Mouse (Mus musculus) embryonic stem cell, embryonic (primary cell): ENCODE data around the gene Adcy3.

ENCODE experiments used
- CTCF ChIA-PET, 4 experiments: fragments of 300-600 bp in 2 of 4; fragments of 350-600 bp in 2 of 4; sonication (Branson Sonifier 250); formaldehyde crosslinking; loops; one replicate each; lab custom pipeline; 2022; ENCODE audit warnings: inconsistent platforms in 2 of 4; lab: Charles Lee
- POLR2A ChIA-PET, 4 experiments: fragments of 300-600 bp in 2 of 4; fragments of 350-600 bp in 2 of 4; sonication (Branson Sonifier 250); formaldehyde crosslinking; loops; one replicate each; lab custom pipeline; 2022; ENCODE audit warnings: antibody characterized with exemption in 4 of 4, inconsistent platforms in 1 of 4; lab: Charles Lee

The Adcy3 gene

DNA sequence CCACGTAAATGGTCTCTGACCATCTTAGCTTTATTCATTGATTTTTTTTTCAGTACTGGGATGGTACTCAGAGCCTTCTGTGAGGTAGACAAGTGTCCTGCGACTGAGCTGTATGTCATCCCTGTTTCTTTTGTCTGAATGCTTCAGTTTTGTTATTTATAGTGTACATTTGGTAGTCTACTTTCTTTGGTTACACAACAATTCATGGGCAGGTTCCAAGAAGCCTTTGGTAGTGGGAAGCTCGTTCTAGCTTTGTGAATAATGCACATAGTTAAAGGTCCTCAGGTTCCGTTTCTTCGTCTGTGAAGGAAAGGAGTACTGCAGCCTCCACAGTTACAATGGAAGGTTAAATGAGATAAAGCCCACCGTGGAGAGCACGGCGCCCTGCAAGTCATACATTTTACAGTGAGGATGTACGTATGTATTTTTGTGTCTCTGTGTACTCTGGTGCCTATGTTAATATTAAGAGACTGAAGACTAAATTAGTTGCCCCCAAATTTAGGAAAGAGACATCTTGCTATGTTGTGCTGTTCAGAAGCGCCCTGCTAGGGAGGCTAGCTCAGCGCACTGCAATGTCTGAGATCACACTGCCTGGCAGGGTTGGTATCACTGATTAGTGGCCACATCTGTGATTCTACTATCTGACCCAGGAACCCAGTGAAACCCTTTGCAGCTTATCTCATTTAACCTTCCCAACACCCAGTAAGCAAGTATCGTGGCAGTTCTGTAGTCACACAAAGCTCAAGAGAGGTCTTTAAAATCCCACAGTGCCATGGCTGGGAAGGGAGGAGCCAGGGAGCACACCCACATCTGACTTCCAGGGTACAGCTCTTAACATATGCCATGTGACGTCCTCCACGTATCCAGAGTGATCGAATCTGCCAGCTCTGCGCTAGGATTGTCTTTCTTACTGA, 120.1 kb downstream of the Adcy3 start:
- CTCF ChIA-PET = no interaction called here
- POLR2A ChIA-PET = interaction anchor here (0.6 to 2.4 kb wide), 8 partner anchors 8 to 115 kb away, joined by 3 to 13 read pairs (median 4); partner anchors contain the start of genes Cenpo (in 2 of the 4) and Ptrhd1 (in 2 of the 4)
